Mouse (Mus musculus): ENCODE measurements at regions not wholly inside any gene's neighbourhood (a gene's known extent, or its start where the extent isn't known, plus 50 kb on each side); places are given as distances from the start of the nearest gene placed in this dataset.

- no peak for TF ChIP-seq POLR2A (IDR thresholded peaks at IDR 0.05; ENCODE audit: low read depth, low read length)
- no peak for TF ChIP-seq CTCF (IDR thresholded peaks at IDR 0.05; ENCODE audit: extremely low read depth, insufficient read length, insufficient replicate concordance, low read depth, low read length)
These were observed 227.4 kb downstream of the Ankrd50 start for GRCm38 (mm10) chr3:38257076-38257842.
